Mouse (Mus musculus): Measurements from ENCODE around the gene Csmd2. TPM values are rescaled to one million over a fixed set of nuclear protein-coding genes. Genes with fewer than 3 reads are reported as not detected.

Csmd2 gene
- polyA plus RNA-seq, 1 experiment from 2014 or later = 0.16 TPM

- DNase-seq (ENCODE audit: low spot score) (no peak), ATAC-seq (ENCODE audit: low FRiP score, low TSS enrichment) (peak; percentile 38; the same call in 1 of the 2 replicates)
- 33% methylated on average over 15 of the region's 15 CpGs for WGBS
- Histone ChIP-seq H3K4me3 (ENCODE audit: low read depth, low read length) (no peak overlapping the region), H3K9ac (ENCODE audit: low read length) (no peak overlapping the region), H3K27ac (replicated peaks) (no peak overlapping the region), H3K36me3 (ENCODE audit: control insufficient read depth, insufficient read depth, low read length) (no peaks in the 10 kb centered on the region), H3K9me3 (ENCODE audit: control insufficient read depth, low read length) (no peaks in the 10 kb centered on the region), H3K27me3 (ENCODE audit: control insufficient read depth, insufficient read depth, low read length) (no peaks in the 10 kb centered on the region), H3K4me2 (replicated peaks; ENCODE audit: low read depth) (no peak overlapping the region), H3K4me1 (replicated peaks; ENCODE audit: control insufficient read depth, insufficient read depth) (0 out of 2 replicates have a peak, but pooled peaks cover 3% of the 10 kb centered on the region)
- no peak for TF ChIP-seq EP300 (optimal IDR thresholded peaks at IDR 0.05)
- no peak for TF ChIP-seq CTCF (IDR thresholded peaks at IDR 0.05; ENCODE audit: low read depth)
These were observed 458.0 kb downstream of the Csmd2 start for GRCm38 (mm10) chr4:128445514-128446260.

DNA sequence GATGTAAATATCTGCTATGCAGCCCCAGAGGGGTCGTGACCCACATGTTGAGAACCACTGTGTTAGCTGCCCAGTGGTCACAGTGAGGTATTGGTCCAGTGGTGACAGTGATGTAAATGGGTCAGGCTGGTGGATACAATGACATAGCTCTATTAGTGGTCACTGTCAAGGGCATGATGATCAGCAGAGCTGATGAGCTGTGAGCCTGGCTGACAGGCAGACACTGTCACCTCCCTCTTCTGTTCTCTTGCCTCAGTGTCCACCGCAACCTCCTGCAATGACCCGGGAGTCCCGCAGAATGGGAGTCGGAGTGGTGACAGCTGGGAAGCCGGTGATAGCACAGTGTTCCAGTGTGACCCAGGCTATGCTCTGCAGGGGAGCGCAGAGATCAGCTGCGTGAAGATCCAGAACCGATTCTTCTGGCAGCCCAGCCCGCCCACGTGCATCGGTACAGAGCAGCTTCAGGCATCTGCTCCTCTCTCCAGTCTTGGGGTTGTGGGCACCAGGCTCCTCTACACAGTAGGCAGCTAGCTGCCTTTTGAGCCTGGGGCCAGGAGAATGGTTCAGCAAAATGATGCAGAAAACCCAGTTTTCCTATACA is 461.3 kb downstream of the Csmd2 start:
- 0 out of 2 replicates have a peak, but pooled peaks cover 3% of the 10 kb centered on the region for H3K4me1 ChIP-seq (replicated peaks; ENCODE audit: control insufficient read depth, insufficient read depth)
- no peak overlapping the region for H3K4me3 ChIP-seq (ENCODE audit: low read depth, low read length)
- ATAC-seq (ENCODE audit: low FRiP score, low TSS enrichment) = no peak
- no peaks in the 10 kb centered on the region for H3K36me3 ChIP-seq (ENCODE audit: control insufficient read depth, insufficient read depth, low read length)
- no peaks in the 10 kb centered on the region for H3K9me3 ChIP-seq (ENCODE audit: control insufficient read depth, low read length)
- no peak overlapping the region for H3K27ac ChIP-seq (replicated peaks)
- no peak overlapping the region for H3K9ac ChIP-seq (ENCODE audit: low read length)
- H3K4me2 ChIP-seq (replicated peaks; ENCODE audit: low read depth) = no peak overlapping the region
- no peak for DNase-seq (ENCODE audit: low spot score)
- 88% methylated on average over 12 of the region's 12 CpGs for WGBS
- no peaks in the 10 kb centered on the region for H3K27me3 ChIP-seq (ENCODE audit: control insufficient read depth, insufficient read depth, low read length)
- no peak for TF ChIP-seq EP300 (optimal IDR thresholded peaks at IDR 0.05)
- no peak for TF ChIP-seq CTCF (IDR thresholded peaks at IDR 0.05; ENCODE audit: low read depth)

DNA sequence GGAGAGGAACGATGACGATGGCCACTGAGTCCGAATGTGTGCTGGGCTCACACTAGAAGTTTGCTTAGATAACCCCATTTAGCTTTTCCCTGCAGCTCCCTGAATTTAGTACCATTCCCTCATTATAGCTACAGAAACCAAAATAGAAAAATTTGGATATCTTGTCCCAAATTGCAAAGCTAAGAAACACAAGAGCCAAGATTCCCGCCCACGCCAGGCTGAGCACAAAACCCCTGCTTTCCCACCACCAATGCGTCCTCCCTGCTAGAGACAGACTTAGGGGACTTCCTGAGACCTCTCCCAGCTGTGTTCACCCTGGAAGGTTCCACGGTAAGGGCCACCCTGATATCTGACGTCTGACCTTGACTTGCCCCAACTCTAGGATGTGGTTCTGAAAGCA is 462.5 kb downstream of the Csmd2 start:
- DNase-seq (ENCODE audit: low spot score) = no peak
- H3K4me1 ChIP-seq (replicated peaks; ENCODE audit: control insufficient read depth, insufficient read depth) = 0 out of 2 replicates have a peak, but pooled peaks cover 3% of the 10 kb centered on the region
- H3K27ac ChIP-seq (replicated peaks) = no peak overlapping the region
- no peaks in the 10 kb centered on the region for H3K9me3 ChIP-seq (ENCODE audit: control insufficient read depth, low read length)
- no peak overlapping the region for H3K4me2 ChIP-seq (replicated peaks; ENCODE audit: low read depth)
- WGBS = 78% methylated on average over 8 of the region's 8 CpGs
- H3K4me3 ChIP-seq (ENCODE audit: low read depth, low read length) = no peak overlapping the region
- no peak for ATAC-seq (ENCODE audit: low FRiP score, low TSS enrichment)
- TF ChIP-seq EP300 (optimal IDR thresholded peaks at IDR 0.05) = no peak
- TF ChIP-seq CTCF (IDR thresholded peaks at IDR 0.05; ENCODE audit: low read depth) = no peak
- no peaks in the 10 kb centered on the region for H3K27me3 ChIP-seq (ENCODE audit: control insufficient read depth, insufficient read depth, low read length)
- H3K36me3 ChIP-seq (ENCODE audit: control insufficient read depth, insufficient read depth, low read length) = no peaks in the 10 kb centered on the region
- no peak overlapping the region for H3K9ac ChIP-seq (ENCODE audit: low read length)

DNA sequence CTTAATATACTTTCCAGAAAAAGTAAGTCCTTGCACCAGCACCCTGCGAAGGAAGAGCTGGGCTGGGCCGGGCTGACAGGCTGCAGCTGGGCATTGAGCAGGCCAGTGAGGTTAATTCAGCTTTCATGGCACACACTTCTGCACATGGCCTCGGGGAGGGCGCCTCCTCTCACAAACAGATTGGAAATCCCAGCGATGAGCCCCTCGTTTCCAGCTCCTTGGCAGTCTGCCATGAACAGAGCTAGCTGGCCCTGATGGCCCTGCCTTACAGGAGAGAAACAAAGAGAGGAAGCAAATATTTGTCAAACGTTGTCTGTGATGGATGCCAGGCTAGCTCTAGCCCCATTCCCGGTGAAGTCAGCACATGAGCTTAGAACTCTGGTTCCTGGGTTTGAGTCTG is 463.3 kb downstream of the Csmd2 start:
- ATAC-seq (ENCODE audit: low FRiP score, low TSS enrichment) (no peak), DNase-seq (ENCODE audit: low spot score) (peak; percentile 28)
- Histone ChIP-seq H3K27ac (replicated peaks) (no peak overlapping the region), H3K9ac (ENCODE audit: low read length) (no peak overlapping the region), H3K9me3 (ENCODE audit: control insufficient read depth, low read length) (no peaks in the 10 kb centered on the region), H3K36me3 (ENCODE audit: control insufficient read depth, insufficient read depth, low read length) (no peaks in the 10 kb centered on the region), H3K4me3 (ENCODE audit: low read depth, low read length) (no peak overlapping the region), H3K4me1 (replicated peaks; ENCODE audit: control insufficient read depth, insufficient read depth) (0 out of 2 replicates have a peak, but pooled peaks cover 3% of the 10 kb centered on the region), H3K4me2 (replicated peaks; ENCODE audit: low read depth) (no peak overlapping the region), H3K27me3 (ENCODE audit: control insufficient read depth, insufficient read depth, low read length) (no peaks in the 10 kb centered on the region)
- 10% methylated on average over 8 of the region's 8 CpGs for WGBS
- TF ChIP-seq CTCF (IDR thresholded peaks at IDR 0.05; ENCODE audit: low read depth) (no peak), EP300 (optimal IDR thresholded peaks at IDR 0.05) (no peak)

DNA sequence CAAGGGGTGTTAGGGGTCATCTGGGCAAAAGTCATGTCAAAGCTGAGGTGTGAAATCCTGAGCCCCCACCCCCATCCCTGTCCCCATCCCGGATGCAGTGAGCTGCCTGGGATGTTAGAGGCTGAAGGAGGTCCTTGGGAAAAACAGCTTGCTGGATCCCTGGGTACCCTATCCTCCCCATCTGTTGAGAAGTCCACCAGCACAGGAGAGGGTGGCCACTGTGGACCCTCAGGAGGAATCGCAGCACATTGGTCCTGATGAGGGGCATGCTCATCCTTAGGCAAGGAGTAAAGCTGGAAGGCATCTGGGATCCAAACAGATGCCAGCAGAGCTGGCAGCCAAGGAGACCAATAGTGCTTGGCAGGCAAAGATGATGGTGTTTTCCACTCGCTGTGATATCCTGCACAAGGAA is 463.7 kb downstream of the Csmd2 start:
- Histone ChIP-seq H3K9ac (ENCODE audit: low read length) (no peak overlapping the region), H3K4me3 (ENCODE audit: low read depth, low read length) (no peak overlapping the region), H3K27me3 (ENCODE audit: control insufficient read depth, insufficient read depth, low read length) (no peaks in the 10 kb centered on the region), H3K36me3 (ENCODE audit: control insufficient read depth, insufficient read depth, low read length) (no peaks in the 10 kb centered on the region), H3K9me3 (ENCODE audit: control insufficient read depth, low read length) (no peaks in the 10 kb centered on the region), H3K4me1 (replicated peaks; ENCODE audit: control insufficient read depth, insufficient read depth) (0 out of 2 replicates have a peak, but pooled peaks cover 3% of the 10 kb centered on the region), H3K4me2 (replicated peaks; ENCODE audit: low read depth) (no peak overlapping the region), H3K27ac (replicated peaks) (no peak overlapping the region)
- DNase-seq (ENCODE audit: low spot score) (no peak), ATAC-seq (ENCODE audit: low FRiP score, low TSS enrichment) (0 out of 2 replicates have a peak, but pooled peaks have one; percentile 29)
- 47% methylated on average over 3 of the region's 3 CpGs for WGBS
- TF ChIP-seq EP300 (optimal IDR thresholded peaks at IDR 0.05) = no peak
- no peak for TF ChIP-seq CTCF (IDR thresholded peaks at IDR 0.05; ENCODE audit: low read depth)

DNA sequence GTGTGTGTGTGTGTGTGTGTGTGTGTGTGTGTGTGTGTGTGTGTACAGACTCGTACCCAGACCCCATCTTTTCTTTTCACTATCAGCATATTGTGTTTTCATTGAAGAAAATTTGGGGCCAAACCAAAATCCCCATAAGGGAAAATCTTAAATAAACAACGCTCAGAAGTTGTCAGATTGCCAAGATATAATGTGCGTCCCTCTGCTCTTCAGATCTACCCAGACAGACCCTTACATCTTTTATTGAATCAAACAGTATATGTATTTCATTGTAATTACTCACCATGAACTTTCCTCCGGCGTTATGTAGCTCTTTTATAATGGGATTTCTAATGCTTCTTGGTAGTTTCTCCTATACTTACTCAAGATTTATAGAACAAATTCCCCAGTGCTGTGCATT is 479.1 kb downstream of the Csmd2 start:
- Histone ChIP-seq H3K9me3 (ENCODE audit: control insufficient read depth, low read length) (no peaks in the 10 kb centered on the region), H3K4me2 (replicated peaks; ENCODE audit: low read depth) (no peak overlapping the region), H3K9ac (ENCODE audit: low read length) (no peak overlapping the region), H3K36me3 (ENCODE audit: control insufficient read depth, insufficient read depth, low read length) (no peaks in the 10 kb centered on the region), H3K27me3 (ENCODE audit: control insufficient read depth, insufficient read depth, low read length) (no peaks in the 10 kb centered on the region), H3K4me3 (ENCODE audit: low read depth, low read length) (no peak overlapping the region), H3K27ac (replicated peaks) (no peak overlapping the region), H3K4me1 (replicated peaks; ENCODE audit: control insufficient read depth, insufficient read depth) (no peaks in the 10 kb centered on the region)
- no peak for TF ChIP-seq CTCF (IDR thresholded peaks at IDR 0.05; ENCODE audit: low read depth)
- no peak for TF ChIP-seq EP300 (optimal IDR thresholded peaks at IDR 0.05)
- WGBS = 40% methylated on average over 5 of the region's 5 CpGs
- DNase-seq (ENCODE audit: low spot score) (no peak), ATAC-seq (ENCODE audit: low FRiP score, low TSS enrichment) (no peak)
